Mouse (Mus musculus) hindbrain, postnatal 0 days (tissue): ENCODE measurements around the gene 1700011L22Rik. TPM values are rescaled to one million over a fixed set of nuclear protein-coding genes. Genes with fewer than 3 reads are reported as not detected.

Experiments used
- ATAC-seq: fragments of 200-750 bp; cut with Nextera tagmentation; 2 replicates; pipeline ENCODE4 v1.8.0; 2017; ENCODE audit warnings: mild to moderate bottlenecking, moderate TSS enrichment, moderate library complexity
- DNase-seq: peaks from one replicate; pipeline ENCODE4 v3.0.0-alpha.2; 2015; ENCODE audit warnings: low spot score
- H3K27ac ChIP-seq: fragments of 300-500 bp; sonication (generic); 2 replicates; pipeline ENCODE4 v1.5.1; 2014; ENCODE audit warnings: mild to moderate bottlenecking
- H3K27me3 ChIP-seq: fragments of 300-500 bp; sonication (generic); 2 replicates; pipeline ENCODE4 v1.6.1; 2014; ENCODE audit warnings: low read length, mixed read lengths; ENCODE audit not compliant: insufficient read depth
- H3K36me3 ChIP-seq: fragments of 300-500 bp; sonication (generic); 2 replicates; pipeline ENCODE4 v1.6.1; 2014; ENCODE audit warnings: low read length, mixed read lengths; ENCODE audit not compliant: insufficient read depth
- H3K4me1 ChIP-seq: fragments of 300-500 bp; sonication (generic); 2 replicates; pipeline ENCODE4 v1.6.1; 2014; ENCODE audit warnings: antibody characterized with exemption, low read length, mixed read lengths; ENCODE audit not compliant: insufficient read depth
- H3K4me2 ChIP-seq: fragments of 300-500 bp; sonication (generic); 2 replicates; pipeline ENCODE4 v1.6.1; 2014; ENCODE audit warnings: low read depth, mild to moderate bottlenecking, low read length, moderate library complexity, mixed read lengths
- H3K4me3 ChIP-seq: fragments of 300-500 bp; sonication (generic); 2 replicates; pipeline ENCODE4 v1.5.1; 2014; ENCODE audit warnings: low read length
- H3K9ac ChIP-seq: fragments of 300-500 bp; sonication (generic); replicated peaks from 2 replicates; pipeline ENCODE4 v1.6.1; 2014; ENCODE audit warnings: mild to moderate bottlenecking, low read length, moderate library complexity, mixed read lengths
- H3K9me3 ChIP-seq: fragments of 300-500 bp; sonication (generic); 2 replicates; pipeline ENCODE4 v1.6.1; 2016; ENCODE audit warnings: low read length, mixed read lengths
- CTCF ChIP-seq: IDR thresholded peaks from 2 replicates; pipeline ENCODE4 v1.5.1; 2016; ENCODE audit warnings: antibody characterized with exemption, control low read depth, low read depth
- WGBS: fragments of 180-500 bp; shearing (Covaris S2); extraction: QIAGEN DNeasy Blood & Tissue Kit; methylation state at CpG from one replicate; pipeline ENCODE4 v1.1.7; 2014; 5-methylcytosine and 5-hydroxymethylcytosine counted together
- polyA plus RNA-seq: library from polyadenylated mRNA; unstranded; fragments of >200 nt; fragmentation: Nextera tagmentation; extraction: Ambion mirVana; gene quantifications from 2 replicates; pipeline ENCODE4 v1.2.1, GENCODE M21; 2015
- total RNA-seq: library from RNA; depleted of rRNA; stranded (reverse); fragments of >200 nt; gene quantifications from 2 replicates; pipeline ENCODE4 v1.2.3, GENCODE M21; 2014; rRNA removed

The 1700011L22Rik gene
- total and polyA plus RNA-seq, 2 experiments from 2014 or later = 0.25 TPM; not detected in 1

GRCm38 (mm10) chr8:79162533-79163308 lies 85.6 kb downstream of the 1700011L22Rik start:
- Histone ChIP-seq H3K4me2 (no peak overlapping the region), H3K9me3 (no peaks in the 10 kb centered on the region), H3K27me3 (no peaks in the 10 kb centered on the region), H3K9ac (no peak overlapping the region), H3K4me3 (no peak overlapping the region), H3K27ac (no peak overlapping the region), H3K4me1 (0 out of 2 replicates have a peak, but pooled peaks cover 3% of the 10 kb centered on the region), H3K36me3 (no peaks in the 10 kb centered on the region)
- peak; percentile 72 for ATAC-seq
- no peak for TF ChIP-seq CTCF
- DNase-seq = peak; percentile 69
- 42% methylated on average over 10 of the region's 10 CpGs for WGBS

GRCm38 (mm10) chr8:79161172-79161778 lies 87.1 kb downstream of the 1700011L22Rik start:
- Histone ChIP-seq H3K27ac (no peak overlapping the region), H3K4me1 (0 out of 2 replicates have a peak, but pooled peaks cover 3% of the 10 kb centered on the region), H3K27me3 (no peaks in the 10 kb centered on the region), H3K4me3 (no peak overlapping the region), H3K9ac (no peak overlapping the region), H3K4me2 (no peak overlapping the region), H3K9me3 (no peaks in the 10 kb centered on the region), H3K36me3 (no peaks in the 10 kb centered on the region)
- no peak for DNase-seq
- WGBS = 85% methylated on average over 4 of the region's 4 CpGs
- TF ChIP-seq CTCF = no peak
- ATAC-seq = no peak

Other genes with a start within 250 kb of the 1700011L22Rik start
- gene Zfp827, start 220.1 kb downstream of the 1700011L22Rik start, total RNA-seq = 33.0 and 39.6 TPM in 2 replicates
- gene Zfp827, start 220.1 kb downstream of the 1700011L22Rik start, polyA plus RNA-seq = 6.2 and 6.8 TPM in 2 replicates
- gene Mmaa, start 46.4 kb upstream of the 1700011L22Rik start, total RNA-seq = 6.8 and 7.9 TPM in 2 replicates
- 11.5 and 12.9 TPM in 2 replicates for gene Mmaa, start 46.4 kb upstream of the 1700011L22Rik start, polyA plus RNA-seq
- gene Smad1, start 150.9 kb upstream of the 1700011L22Rik start, total RNA-seq = 69.8 and 77.2 TPM in 2 replicates
- 49.1 and 50.1 TPM in 2 replicates for gene Smad1, start 150.9 kb upstream of the 1700011L22Rik start, polyA plus RNA-seq